Mouse (Mus musculus): ENCODE data around the gene Plppr2.

Plppr2 gene

DNA sequence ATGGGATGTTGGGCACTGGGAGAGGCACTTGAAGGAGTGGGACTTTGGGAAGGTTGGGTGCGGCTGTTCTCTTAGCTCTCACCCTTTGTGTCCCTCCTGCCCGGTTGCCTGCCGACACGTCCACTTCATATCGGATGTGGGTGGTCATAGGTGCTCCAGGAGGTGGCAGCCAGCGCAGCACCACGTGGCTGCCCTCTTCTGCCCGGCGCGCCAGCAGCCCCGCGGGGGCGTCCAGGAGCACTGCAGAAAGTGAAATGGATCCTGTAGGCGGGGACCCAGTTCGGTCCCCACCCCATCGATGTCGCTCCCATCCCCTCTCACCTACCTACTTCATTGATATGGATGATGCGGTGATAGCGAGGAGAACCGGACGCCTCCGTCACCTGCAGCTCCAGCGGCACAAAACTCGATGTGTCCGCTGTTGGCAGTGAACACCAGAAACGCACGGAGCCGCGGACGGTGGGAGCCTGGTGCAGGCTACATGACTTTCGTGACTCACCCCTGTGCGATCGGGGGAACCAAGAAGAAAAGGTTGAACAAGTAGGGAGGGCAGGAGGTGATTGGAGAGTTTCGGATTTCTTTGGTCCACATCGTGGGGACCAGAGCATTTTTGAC lies 24.6 kb downstream of the Plppr2 start:
- DNase-seq (ENCODE audit: low spot score) = no peak

DNA sequence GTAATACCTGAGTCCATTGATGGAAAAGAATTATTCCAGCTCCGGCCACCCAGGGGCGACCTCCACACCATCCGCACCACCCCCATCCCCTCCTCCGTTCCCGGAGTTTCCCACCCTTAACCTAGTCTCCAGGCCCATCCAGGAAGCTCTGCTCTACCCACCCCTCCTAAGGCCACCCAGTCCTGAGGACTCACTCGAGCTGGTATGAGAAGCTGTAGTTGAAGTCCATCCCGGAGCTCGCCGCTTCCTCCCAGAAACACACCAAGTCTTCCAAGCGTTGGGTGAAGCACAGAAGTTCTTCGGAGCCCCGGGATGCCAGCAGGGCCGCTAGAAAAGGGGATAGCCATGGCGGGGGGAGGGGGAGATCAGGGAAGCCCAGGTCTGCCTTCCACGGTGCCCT lies 25.2 kb downstream of the Plppr2 start:
- DNase-seq (ENCODE audit: low spot score) = peak; percentile 10

DNA sequence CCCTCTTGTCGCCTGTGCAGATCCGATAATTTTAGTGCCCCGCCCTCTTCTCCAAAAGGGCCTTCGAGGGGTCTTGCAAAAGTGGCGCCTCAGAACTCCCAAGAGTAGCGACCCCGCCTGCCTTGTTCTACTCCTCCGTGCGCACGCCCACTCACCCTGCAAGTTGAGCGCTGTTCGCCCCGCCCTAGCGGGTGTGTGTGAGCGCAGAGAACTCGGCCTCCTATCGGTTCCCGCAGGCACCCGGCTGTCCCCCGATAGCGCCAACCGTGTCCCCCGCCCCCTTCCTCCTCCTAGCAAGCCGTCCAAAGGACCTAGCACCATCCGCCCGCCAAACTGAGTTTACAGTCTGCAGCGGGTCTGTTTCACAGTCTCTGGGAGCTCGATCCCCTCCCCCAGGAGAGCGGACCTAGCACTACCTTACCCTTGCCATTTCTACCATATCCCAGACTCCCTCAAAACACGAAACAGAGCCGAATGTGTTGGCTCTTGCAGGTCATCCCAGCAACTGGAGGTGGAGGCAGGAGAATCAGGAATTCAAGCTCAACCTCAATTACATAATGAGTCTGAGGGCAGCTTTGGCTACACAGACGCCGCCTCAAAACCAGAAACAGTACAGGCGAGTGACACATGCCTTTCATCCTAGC lies 25.7 kb downstream of the Plppr2 start:
- DNase-seq (ENCODE audit: low spot score) = peak; percentile 36

DNA sequence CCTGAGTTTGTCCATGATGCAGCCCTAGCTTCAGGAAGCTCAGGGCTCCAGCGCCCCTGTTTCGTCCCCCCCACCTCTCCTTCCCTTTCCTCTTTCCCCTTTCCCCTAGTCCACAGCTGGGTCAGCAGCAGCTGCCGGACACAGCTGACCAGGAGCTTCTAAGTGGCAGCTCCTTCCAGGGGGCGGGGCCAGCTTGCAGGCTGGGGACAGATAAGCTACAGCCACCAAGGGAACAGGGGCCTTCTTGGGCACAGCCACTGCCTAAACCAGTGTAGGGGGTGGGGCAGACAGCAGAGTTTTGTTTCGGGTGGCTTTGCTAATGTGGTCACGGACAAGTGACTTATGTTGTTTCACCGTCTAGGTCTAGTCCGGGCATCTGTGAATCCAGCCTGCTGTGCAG lies 26.6 kb downstream of the Plppr2 start, which contains the start of gene Epor:
Epor (minus strand) TSS at position 90 of the 400 bp plus-strand sequence.
- peak; percentile 63 for DNase-seq (ENCODE audit: low spot score)

DNA sequence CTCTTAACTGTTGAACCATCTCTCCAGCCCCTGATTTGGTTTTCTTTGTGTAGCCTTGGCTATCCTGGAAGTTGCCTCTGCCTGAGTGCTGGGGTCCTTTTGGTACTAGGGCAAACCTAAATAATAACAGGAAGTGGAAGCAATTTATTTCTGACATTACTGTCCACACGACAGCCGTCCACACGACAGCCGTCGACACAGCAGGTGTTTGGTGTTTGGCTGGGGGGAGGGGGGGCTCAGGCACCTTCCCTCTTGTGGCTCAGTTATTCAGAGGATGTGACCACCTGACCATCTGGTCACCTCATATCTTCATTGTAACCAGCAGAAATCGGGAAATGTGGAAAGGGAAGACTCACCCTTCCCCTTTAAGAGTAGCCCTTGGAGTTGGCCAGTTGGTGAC lies 32.0 kb downstream of the Plppr2 start:
- DNase-seq (ENCODE audit: low spot score) = no peak

DNA sequence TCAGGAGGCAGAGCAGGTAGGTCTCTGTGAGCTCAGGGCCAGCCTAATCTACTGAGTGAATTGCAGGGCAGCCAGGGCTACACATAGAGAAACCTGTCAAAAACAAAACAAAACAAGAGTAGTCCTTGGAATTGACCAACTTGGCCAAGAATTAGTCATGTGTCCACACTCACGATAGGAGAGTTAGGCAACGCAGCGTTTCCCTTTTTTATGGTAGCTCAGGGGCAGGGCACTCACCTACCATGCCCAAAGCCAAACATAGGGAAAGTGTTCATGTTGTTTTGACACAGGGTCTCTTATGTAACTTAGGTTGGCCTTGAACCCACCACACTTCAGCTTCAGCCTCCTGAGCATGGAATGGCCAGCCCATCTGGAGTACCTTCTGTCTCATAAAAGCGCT lies 32.5 kb downstream of the Plppr2 start:
- DNase-seq (ENCODE audit: low spot score) = no peak

DNA sequence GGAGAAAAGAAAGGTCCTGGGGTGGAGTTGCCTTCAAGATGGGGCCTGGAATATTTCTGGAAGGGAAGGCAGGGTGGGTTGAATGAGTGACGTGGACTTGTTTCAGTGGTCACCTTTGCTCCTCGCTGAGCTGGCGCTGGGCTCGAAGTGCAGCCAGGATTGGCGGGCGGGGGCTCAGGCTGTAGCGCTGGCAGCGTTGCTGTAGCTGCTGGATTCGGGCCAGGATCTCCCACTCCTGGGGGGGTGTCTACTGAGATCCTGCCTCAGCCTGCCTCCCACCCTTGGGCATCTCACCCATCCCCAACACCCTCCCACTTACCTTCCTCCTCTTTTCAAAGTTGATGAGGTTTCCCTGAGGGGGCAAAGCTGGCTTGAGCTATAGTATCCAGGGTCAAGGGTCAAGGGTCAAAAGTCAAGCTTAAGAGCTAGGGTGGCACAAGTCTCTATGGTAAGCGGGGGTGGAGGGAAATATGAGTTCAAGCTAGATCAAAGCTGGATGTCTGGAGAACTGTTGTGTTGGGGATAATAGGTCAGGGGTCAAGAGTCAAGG lies 39.9 kb downstream of the Plppr2 start:
- no peak for DNase-seq (ENCODE audit: low spot score)

DNA sequence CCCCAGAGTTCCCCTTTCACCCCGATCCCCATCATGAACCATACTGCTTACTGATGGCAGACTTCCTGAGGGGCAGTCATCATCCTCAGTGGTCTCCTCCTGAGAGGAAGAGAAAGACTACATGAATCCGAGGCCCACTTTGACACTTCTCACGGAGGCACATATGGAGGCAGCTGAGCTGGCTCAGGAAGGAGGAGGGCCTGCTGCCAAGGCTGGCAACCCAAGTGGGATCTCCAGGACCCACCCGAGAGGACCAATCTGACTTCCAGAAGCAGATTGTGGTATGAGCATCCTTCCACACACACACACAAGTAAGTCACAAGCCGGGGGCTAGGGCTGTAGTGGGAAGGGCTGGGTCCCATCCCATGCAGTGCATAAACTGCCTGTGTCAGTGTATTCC lies 40.5 kb downstream of the Plppr2 start:
- no peak for DNase-seq (ENCODE audit: low spot score)

DNA sequence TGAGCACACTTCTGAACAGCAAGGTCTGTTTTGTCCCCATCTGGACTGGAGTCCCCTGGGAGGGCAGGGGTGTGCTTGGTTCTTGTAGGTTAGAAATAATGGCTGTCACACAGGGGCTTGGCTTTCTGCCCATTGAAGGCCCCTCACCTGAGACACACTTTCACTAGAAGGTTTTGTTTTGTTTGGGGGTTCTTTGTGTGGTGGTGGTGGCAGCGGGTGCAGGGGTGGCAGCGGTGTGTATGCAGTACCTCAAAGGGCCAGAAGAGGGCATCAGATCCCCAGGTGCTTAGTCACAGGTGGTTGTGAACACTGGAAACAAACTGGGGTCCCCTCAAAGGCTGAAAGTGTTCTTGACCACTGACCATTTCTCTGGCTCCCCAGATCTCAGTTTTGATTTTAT lies 41.1 kb downstream of the Plppr2 start:
- DNase-seq (ENCODE audit: low spot score) = no peak

DNA sequence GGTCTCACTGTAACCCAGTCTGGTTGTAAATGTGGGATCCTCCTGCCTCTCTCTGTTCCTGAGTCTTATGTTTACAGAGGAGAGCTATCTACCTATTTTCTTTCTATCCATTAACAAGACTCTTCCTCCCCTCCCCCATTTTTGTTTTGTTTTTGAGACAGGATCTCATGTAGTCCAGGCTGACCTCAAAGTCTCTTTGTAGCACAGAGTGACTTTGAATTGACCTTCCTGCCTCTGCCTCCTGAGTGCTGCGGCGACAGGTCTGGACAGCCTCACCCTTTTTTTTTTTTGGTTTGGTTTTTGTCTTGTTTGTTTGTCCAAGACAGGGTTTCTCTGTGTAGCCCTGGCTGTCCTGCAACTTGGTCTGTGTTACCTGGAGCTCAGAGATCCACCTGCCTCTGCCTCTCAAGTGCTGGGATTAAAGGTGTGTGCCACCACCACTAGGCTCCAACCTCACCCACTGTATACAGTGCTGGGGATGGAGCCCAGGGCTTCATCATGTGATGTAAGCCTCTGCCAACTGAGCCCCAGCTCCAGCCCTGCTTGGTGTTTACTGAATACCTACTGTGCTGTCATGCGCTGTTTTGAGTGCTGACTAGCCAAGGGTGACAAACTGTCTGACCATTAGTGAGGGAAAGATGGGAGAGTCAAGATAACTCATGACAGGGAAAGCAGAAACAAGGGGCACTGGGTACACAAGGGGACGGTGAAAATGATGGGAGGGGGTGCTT lies 41.7 kb downstream of the Plppr2 start:
- no peak for DNase-seq (ENCODE audit: low spot score)

DNA sequence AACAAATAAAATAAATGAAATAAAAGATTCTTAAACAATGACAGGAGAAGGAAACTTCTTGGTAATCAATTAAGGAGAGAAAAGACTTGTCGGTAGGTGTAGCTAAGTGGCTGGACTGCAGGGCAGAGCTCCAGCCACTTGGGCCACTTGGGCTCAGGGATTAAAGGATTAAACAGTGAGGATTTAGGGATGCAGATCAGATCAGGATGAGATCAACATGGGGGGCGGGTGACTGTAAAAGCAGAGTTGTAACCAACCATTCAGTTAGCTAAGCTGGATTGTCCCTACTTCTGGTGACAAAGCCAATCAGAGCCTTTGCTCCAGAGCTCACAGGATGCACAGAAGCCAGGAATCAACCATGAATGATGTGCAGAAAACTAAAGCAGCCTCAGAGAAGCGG lies 47.1 kb downstream of the Plppr2 start:
- no peak for DNase-seq (ENCODE audit: low spot score)

DNA sequence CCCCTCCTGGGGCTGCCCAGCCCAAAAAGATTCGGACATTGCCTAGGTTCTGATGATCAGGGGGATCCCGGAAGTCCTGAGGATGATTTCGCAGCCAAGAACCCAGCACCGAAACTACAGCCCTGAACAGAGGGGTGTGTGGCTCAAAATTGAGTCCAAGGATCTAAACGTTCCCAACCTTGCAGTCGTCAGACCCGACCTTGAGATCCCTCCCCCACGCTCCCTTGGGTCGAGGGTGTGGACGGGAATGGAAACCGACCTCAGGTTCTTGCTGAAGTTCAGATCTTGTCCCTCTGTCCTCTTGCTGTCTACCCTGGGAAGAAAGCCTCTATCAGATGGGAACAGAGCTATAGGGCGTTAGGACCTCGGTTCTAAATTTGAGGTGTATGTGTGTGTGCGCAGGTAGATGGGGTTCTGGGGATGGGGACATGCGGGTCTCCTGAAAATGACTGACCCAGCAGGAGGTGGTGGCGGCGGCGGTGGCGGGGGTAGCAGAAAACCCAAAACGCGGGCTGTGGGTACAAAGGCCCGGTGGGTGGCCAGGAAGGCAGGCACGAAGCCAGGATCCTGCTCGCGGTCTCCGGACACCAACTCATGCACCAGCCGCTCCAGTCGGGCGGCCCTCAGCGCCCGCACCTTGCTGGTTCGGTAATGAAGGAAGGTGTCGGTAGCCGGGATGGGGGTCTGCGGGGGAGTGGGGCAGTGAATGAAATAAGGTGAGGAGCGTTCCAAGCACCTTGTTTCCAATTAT lies 50.9 kb downstream of the Plppr2 start:
- DNase-seq (ENCODE audit: low spot score) = no peak

DNA sequence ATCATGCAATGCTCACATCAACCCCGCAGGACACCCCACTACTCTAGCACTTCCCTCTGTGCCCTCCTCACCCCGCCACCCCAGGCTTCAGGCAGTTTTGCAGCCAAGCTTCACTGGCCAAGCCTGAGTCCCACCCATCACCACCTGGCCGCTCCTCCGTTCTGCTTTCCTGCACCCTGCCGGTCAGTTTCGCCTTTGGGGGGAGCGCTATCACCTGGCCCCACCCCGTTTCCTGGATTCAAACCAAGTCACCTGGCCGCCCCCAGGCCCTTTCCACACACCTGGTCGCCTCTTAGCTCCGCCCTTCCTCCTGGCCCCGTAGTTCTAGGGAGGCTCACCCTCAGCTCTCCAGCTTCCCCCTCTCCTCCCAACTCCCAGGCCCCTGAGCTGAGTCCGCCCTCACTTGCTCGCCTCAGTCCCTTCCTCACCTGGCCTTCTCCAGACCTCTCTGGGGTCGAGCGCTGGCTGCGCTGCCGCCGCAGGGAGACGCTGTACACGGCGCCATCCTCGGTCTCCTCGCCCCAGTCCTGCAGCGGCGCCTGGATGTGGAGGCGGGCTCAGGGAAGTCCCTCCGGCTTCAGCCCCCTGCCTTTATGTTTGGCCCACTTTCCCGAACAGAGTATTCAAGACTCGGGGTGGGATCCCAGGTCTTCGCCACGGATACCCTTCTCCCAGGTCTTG lies 51.7 kb downstream of the Plppr2 start:
- DNase-seq (ENCODE audit: low spot score) = no peak

DNA sequence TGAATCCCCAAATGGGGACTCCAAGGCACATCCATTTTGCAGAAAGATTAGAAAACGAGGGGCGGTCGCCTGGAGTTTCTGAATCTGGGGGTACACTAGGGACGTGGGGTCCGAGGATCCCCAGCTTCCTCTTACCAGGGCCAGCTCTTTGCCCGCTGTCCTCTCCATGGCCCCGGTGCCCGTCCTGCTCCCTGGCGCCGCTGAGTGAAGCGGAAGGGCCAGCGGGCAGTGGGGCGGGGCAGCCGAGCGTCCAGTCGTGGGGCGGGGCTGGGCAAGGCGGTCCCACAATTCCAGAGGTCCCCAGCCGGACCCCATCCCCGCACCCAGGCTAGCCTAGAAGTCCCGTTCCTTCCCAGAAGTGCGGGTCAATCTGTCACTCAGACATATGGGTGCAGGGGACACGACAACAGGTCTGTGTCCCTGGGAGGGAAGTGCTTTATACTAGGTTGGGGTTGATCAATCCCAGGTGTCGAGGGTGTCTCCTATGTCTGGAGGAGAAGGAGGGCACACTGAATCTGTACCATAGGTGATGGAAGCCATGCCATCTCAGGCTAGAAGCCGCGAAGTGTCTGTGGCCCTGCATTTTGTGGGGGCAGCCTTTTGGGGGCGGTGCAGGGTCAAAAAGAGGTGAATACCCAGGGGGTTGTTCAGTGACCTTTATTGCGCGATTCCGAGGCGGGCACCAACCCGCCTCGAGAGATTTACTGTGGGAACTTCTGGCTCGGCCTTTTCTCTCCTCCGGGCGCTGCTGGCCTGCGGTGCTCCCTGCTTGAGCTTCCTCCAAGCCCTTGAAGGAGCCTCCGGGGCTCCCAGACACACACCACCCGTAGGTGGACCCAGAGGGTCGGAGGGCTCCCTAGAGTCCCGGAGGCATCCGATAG lies 52.6 kb downstream of the Plppr2 start, which contains the start of gene Rgl3:
Rgl3 (minus strand) TSS at position 217 of the 881 bp plus-strand sequence.
- DNase-seq (ENCODE audit: low spot score) = no peak

DNA sequence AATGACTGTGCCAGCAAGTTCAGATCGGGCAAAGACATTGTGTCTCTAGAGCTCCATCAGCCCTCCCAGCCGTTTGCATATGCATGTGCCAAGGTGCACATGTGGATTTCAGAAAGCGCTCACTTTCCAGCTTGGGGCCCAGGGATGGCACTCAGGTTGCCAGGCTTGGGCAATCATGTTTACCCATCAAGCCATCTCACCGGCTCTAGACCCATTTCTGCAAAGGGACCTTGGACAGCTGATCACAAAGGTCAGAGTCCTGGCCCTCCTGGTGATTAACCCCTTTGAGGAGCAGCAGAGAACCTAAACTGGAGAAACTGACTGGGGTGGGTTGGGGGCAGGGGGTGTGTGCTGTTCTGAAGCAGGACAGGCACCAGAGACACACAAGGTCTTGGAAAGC lies 55.4 kb downstream of the Plppr2 start:
- DNase-seq (ENCODE audit: low spot score) = no peak

DNA sequence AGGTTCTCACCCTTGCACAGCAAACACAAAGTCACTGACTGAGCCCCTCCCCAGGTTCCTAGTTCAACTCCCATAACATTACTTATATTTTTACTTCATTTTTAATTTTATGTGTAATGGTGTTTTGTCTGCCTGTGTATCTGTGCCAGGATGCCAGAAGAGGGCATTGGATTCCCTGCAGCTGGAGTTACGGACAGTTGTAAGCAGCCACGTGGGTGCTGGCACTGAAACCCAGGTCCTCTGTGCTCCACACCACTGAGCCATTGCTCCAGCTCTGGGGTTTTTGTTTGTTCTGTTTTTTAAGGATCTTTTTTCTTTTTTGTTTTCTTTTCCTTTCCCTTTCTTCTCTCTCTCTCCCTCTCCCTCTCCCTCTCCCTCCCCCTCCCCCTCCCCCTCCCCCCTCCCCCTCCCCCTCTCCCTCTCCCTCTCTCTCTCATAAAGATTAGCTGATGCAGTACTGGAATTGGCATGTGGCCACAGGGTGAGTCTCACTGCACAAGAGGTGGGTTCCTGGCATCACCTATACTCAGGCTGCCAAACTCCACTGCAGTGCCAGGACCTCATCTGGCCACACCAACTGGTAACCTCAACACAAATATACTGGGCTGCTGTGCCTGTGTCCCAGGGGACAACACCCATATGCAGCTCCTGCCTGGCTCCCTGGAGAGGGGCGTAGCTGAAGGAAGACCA lies 59.5 kb downstream of the Plppr2 start:
- DNase-seq (ENCODE audit: low spot score) = no peak

All from adipocyte (in vitro differentiated cells).